Mouse (Mus musculus): ENCODE data around the gene Osbpl3.

Osbpl3 gene

DNA sequence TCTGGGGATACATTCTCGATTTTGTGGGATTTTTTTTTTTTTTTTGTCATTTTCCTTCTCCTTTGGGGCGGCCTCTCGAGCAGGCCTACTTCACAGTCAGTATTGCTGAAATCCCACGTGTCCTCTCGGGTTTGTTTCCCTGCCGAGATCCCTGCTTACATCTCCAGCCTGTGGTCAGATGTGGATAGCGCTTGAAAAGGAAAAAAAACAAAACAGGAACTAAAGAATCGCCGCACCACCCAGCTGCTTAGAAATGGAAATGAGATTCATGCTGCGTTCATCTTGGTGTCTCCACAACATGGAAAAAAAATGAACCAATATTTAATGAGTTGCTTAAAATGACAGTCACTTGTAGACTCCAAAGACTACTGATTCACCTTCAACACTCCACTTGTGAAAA lies 160.9 kb downstream of the Osbpl3 start:
- DNase-seq (ENCODE audit: low spot score in 2 of 2): no peak

DNA sequence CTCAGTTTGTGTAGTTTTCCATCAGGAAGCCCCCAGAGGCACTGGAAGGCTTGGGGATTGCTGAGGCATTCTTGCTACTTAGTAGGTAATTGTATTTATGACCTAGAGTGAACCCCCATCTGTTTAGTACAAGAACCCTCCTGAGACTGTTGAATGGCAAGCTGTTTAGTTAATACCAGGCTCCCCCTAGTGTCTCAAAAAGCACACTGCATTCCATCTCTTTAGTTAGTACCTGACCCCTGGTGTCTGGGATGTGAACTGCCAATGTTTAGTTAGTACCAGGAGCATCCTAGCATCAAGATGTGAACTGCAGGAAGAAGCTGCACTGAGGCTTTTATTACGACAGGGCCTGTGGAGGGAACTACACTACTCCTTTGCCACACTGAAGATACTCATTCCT lies 161.9 kb downstream of the Osbpl3 start:
- peak in 1 of 2 experiments; percentile 90 for DNase-seq (ENCODE audit: low spot score in 2 of 2)

DNA sequence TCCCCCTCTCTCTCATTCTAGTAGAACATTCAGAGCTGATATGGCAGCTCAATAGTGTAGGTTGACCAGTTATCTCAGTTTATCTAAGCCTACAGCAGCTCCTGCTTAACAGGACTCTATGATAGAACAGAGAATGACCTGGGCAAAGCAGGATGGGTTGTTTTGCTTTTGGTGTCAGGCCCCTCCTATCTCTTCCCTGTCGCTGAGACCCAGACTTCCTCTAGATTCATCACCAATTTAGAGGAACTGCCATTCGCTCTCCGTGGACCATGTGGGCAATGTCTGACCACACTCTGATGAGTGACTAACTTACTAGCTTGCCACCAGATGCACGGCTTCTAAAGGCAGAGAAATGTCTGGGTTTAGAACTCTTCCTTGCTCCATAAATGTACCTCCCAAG lies 164.4 kb downstream of the Osbpl3 start:
- no peak for DNase-seq (ENCODE audit: low spot score in 2 of 2)

DNA sequence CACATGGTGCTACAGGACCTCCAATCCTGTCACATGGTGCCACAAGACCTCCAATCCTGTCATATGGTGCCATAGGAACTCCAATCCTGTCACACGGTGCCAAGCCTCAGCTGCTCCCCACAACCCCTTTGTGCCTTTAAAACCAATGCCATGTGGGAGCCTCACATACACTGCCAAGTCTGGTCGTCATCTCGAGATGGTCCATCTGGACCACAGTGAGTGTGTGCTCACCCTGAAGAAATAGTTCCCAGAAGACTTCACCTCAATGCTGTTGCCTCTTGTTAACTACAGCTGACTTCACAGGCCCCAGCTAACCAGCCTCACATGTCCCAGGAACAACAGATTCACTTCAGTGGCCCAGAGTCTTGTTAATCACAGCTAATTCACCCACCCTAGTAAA lies 169.1 kb downstream of the Osbpl3 start:
- DNase-seq (ENCODE audit: low spot score in 2 of 2): no peak

DNA sequence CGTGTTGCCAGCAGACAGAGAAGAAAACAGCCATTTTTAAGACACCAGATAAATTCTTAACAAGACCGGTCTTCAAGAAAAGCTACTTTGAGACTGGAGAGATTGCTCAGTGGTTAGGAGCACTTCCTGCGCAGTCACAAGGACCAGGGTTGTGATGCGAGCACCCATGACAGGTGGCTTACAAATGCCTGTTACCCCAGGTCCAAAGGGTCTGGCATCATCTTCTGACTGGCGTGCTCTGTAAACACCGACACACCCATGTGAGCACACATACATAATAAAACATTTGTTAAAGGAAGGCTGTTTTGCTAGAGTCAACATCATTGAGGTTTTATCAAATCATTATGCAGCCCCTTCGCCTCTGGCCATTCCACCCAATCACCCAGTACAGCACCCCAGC lies 176.4 kb downstream of the Osbpl3 start:
- DNase-seq (ENCODE audit: low spot score in 2 of 2): no peak

DNA sequence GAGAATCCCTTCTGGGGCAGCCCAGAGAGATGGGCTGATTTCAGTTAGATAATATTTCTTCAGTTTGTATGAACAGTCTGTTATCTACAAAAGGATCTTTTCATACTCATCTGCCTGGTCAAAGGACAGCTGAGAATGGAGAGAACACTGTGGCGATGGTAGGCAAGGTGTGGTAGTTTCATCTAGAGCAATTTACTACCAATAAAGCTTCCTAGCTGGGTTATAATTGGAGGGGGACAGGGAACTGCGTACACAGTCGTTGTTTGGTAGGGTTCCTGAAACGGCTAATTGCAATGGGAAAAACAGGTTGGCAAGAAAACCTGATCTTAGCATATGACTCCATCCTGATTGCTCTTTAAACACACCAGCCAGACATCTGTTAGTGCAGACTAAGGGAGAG lies 182.1 kb downstream of the Osbpl3 start:
- DNase-seq (ENCODE audit: low spot score in 2 of 2): no peak

DNA sequence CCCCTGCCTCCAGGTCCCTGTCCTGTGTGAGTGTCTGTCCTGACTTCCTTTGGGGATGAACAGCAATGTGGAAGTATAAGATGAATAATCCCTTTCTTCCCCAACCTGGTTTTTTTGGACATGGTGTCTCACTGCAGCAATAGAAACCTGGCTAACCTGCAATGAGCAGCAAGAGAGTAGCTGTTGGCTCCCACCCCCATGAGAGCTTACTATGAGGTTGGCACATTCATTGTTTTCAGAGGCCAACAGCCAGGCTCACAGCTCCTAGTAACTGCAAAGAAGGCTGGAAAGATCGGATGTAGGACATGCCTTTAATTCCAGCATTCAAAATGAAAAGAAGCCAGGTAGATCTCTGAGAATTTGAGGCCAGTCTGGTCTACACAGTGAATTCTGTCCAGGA lies 182.6 kb downstream of the Osbpl3 start:
- DNase-seq (ENCODE audit: low spot score in 2 of 2): no peak

DNA sequence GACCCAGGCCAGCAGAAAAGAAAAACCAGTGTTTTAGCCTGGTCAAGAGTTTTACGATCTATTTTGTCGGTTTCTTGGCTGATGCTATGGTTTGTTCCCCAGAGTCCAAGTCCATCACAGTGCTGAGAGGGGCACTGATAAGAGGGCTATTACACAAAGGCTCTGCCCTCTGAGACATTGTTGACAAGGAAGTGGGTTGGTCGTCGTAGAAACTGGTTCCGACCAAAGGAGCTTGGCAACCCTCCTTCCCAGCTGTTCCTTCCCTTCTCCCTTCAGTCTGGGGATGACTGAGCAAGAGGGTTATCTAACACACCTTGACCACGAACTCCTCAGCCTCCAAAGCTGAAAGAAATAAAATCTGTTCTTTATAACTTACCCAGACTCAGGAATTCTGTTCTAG lies 192.3 kb downstream of the Osbpl3 start, which contains the start of gene Gsdme:
TSS of gene Gsdme (minus strand) at position 193 of the 400 bp plus-strand sequence.
- DNase-seq (ENCODE audit: low spot score in 2 of 2): no peak

DNA sequence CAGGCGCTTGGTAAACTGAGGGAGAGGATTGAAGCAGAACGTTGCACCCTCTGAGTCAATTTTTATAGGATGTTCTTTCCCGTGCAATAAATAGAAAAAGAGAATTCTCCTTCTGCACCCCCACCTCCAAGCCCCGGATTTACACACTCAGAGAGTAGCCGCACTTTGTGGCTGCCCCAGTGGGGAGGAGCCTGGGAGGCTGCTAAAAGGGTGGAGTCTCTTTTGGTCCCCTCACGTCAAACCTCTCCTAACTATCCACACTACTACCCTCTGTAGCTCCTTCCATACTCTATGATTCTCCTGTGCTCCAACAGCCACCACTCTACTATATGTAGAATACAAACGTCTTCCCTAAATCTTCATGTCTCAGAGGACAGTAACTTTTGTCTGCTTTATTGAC lies 193.7 kb downstream of the Osbpl3 start:
- DNase-seq (ENCODE audit: low spot score in 2 of 2): no peak

DNA sequence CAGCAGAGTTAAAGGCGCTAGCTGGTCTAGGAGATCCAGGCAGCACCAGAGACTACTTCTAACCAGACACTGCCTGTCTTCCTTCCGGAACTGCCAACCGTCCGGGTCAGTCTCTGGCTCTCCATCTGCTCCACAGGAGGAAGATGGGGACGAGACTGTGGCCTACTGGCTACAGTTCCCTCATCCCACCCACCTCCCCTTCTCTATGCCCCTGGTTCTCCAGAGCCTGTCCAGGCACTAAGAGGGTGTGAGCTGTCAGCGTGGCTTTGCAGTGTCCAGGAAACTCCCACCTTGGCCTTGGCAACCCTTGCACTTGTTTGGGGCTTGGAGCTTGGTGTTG lies 194.1 kb downstream of the Osbpl3 start:
- DNase-seq (ENCODE audit: low spot score in 2 of 2): no peak

DNA sequence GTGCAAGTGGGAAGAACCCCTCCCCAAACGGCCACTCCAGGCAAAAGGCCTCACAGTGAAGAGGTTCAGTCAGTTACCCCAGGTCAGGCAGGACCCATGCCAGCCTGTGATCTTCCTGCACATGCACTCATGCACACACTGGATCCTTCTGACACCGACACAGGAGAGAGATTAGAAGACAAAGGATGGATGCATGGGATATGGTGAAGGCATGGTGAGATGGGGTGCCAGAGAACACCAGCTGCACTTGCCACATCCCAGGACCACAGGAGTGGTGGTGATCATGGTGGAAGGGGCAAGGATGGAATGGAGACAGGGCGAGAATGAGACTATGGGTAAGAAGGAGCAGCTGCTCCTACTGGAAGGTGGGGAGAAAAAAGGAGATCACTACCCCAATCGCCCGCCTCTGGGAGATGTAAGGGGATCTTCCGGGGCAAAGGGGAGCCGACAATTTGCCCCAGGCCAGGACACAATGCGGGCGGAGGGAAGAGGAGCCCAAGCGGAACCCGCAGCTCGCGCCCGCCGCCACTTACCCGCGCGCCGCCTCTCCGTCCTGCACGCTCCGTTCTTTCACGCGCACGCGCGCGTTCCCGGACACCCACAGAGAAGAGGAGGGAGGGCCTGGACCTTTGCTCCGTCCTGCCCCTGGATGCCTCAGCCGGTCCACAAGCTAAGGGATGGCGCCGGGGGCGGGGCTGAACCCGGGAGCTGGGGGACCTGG lies 194.6 kb downstream of the Osbpl3 start:
- DNase-seq (ENCODE audit: low spot score in 2 of 2): peak; percentile 43 to 74

DNA sequence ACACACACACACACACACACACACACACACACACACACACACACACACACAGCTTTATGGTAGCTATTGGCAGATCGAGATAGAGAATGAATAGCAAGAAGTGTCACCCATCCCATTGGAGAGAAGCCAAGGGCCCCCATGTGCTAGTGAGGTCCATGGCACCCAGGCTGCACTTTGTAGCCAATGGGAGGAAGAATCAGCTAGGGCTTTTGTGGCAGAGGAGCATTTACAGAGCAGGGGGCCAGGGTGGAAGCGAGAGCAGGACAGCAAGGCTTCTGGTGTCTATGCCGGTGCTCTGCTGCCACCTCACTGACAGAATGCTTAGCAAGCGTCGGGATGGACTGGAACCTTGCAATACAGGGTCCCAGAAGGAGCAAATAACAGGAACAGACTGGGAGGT lies 200.6 kb downstream of the Osbpl3 start:
- no peak for DNase-seq (ENCODE audit: low spot score in 2 of 2)

DNA sequence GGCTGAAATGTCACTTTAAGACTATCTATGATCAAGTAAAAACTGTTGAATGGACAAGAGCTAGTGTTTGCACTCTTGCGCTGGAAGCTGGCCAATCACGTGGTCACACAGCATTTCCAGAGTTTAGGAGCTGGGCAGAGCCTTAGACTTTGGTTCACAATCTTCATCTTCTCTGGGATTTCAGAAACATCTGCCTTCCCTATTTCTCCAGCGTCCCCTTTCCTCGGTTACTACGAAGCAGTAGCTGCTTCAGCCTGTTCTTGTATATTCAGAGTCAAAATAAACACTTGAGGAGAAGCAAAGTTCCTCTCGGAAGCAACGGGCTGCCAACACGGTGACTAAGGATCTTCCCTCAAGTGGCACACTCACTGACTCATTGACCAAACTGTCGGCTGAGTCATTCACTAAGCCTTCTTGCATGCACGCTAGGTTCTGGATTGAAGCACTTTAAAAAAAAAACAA lies 201.2 kb downstream of the Osbpl3 start:
- DNase-seq (ENCODE audit: low spot score in 2 of 2): peak; percentile 28 to 72

DNA sequence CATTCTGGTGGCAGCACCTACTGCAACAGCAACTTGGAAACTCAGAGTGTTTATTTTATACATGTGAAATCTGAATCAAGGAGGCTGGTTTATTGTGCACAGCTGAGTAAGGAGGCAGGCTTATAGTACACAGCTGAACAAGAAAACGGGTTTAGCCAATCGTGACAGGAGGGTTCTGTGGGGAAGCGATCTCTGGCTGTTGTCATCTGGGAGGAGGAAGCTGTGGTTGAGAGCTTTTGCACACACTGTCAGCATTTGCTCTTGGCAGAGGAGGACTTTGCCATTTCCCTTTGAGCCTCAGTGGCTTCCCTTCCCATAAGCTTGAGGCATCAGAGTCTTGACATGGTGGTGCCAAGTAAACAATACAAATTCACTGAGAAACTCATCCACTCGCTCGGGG lies 203.3 kb downstream of the Osbpl3 start:
- peak in 1 of 2 experiments; percentile 29 for DNase-seq (ENCODE audit: low spot score in 2 of 2)

DNA sequence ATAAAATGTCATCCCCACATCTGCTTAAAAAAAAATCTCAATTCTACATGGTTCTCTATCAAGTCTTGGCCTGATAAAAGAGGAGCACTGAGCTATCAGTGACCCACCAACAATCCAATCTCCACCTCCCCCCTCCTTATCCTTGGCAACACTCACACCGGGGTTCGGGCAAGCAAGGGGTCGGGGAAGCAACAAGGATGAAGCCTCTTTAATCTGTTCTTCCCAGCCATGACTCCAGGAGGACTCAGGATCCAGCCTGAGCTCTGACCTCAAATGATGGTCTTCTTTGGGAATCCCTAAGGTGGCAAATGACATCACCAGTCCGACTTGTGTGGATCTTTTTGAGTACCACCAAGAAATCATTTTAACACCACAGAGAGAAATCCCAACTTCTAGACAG lies 208.2 kb downstream of the Osbpl3 start:
- no peak for DNase-seq (ENCODE audit: low spot score in 2 of 2)

DNA sequence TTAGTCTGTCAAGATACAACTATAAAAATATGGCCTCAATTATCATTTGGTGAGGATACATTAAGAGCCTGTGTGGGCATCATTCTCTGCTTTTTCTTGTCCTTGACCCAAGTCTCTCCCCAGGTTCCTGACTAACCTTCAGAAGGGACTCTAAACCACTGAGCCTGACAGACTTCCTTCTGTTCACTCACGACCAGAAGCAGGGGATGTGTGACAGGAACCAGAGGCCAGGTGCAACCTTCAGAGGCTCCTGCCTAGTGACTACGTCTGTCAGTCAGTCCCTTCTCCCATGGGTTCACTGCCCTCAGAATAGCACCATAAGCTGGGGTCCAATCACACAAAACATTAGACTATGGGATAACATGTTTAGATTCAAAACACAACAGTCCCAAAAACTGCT lies 208.6 kb downstream of the Osbpl3 start:
- no peak for DNase-seq (ENCODE audit: low spot score in 2 of 2)

DNA sequence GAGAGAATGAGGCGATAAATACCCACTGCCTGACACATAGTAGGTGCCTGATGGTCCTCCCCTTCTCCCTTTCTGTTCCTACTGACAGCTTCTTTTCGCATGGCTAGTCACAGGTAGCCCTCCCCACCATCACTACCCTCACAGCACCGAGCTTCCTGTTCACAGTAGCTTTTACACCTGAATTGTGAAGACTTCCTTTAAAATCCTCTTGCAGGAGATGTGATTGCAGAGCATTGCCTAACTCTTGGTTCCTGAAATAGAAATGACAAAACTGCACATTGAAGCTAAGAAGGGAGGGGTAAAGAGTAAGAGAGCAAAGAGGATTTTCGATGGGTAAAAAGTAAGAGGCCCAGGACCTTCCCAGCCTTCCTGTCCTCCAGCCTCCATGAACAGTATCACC lies 211.0 kb downstream of the Osbpl3 start:
- DNase-seq (ENCODE audit: low spot score in 2 of 2): no peak

DNA sequence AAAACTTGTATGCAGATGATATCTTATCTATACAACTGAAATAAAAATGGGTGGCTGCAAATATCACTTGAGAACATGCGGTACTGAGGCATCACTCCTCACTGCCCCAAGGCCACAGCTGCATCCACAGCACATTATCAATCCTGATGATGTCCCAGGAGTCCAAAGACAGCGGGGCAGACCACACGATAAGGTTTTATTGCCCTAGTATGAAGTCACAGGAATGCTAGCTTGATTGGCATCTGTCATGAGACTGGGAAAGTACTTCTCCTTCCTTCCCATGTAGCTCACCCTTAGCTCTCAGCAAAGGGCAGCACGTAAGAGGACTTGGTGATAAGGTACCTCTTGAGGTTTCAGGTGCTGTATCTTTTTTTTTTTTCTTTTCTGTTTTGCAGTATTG lies 211.9 kb downstream of the Osbpl3 start:
- no peak for DNase-seq (ENCODE audit: low spot score in 2 of 2)
